Mouse (Mus musculus): ENCODE data around the gene Wbp4. TPM values are rescaled to one million over a fixed set of nuclear protein-coding genes. Genes with fewer than 3 reads are reported as not detected.
"Not testable (repeated sequence)": the region's sequence is repeated elsewhere in the genome, so short reads cannot be mapped to it uniquely, and the experiment has no call there.

Wbp4 gene
- polyA plus RNA-seq, 1 experiment from 2014 or later = 38.0 TPM

- no peaks in the 10 kb centered on the region for H3K27me3 ChIP-seq
- peak overlapping the region; percentile 75 for H3K4me2 ChIP-seq
- peak overlapping the region; percentile 99 for H3K27ac ChIP-seq
- 14% methylated on average over 15 of the region's 15 CpGs for WGBS
- H3K9ac ChIP-seq = peak overlapping the region; percentile 96
- no peak for ATAC-seq (ENCODE audit: borderline replicate concordance, extremely low read depth, low FRiP score, low TSS enrichment)
- H3K4me1 ChIP-seq = peaks cover 60% of the 10 kb centered on the region
- H3K36me3 ChIP-seq = peaks cover 5% of the 10 kb centered on the region; the same call in 1 of the 2 replicates
- H3K9me3 ChIP-seq = no peaks in the 10 kb centered on the region
- H3K4me3 ChIP-seq = peak overlapping the region; percentile 75
Observed at GRCm38 (mm10) chr14:79482747-79483355, 1.5 kb upstream of the Wbp4 start.

GRCm38 (mm10) chr14:79482251-79482661 is 936 bp upstream of the Wbp4 start:
- Histone ChIP-seq H3K27ac (peak overlapping the region; percentile 99), H3K4me3 (peak overlapping the region; percentile 75), H3K36me3 (peaks cover 9% of the 10 kb centered on the region; the same call in 1 of the 2 replicates), H3K27me3 (no peaks in the 10 kb centered on the region), H3K4me2 (peak overlapping the region; percentile 75), H3K9ac (peak overlapping the region; percentile 96), H3K4me1 (peaks cover 54% of the 10 kb centered on the region), H3K9me3 (no peaks in the 10 kb centered on the region)
- under 1% methylated on average over 11 of the region's 11 CpGs for WGBS
- ATAC-seq (ENCODE audit: borderline replicate concordance, extremely low read depth, low FRiP score, low TSS enrichment) = no peak; the same call in 1 of the 2 replicates

- H3K4me1 ChIP-seq = peaks cover 39% of the 10 kb centered on the region
- H3K4me3 ChIP-seq = peak within 1 kb of the TSS; percentile 75
- under 1% methylated on average over 77 of the region's 96 CpGs for WGBS
- H3K9ac ChIP-seq = peak within 1 kb of the TSS; percentile 96
- H3K27ac ChIP-seq = peak within 1 kb of the TSS; percentile 99
- H3K36me3 ChIP-seq = peaks cover 16% of the 10 kb centered on the region
- ATAC-seq (ENCODE audit: borderline replicate concordance, extremely low read depth, low FRiP score, low TSS enrichment) = peak; percentile 85
- peak within 1 kb of the TSS; percentile 75 for H3K4me2 ChIP-seq
- no peaks in the 10 kb centered on the region for H3K27me3 ChIP-seq
- H3K9me3 ChIP-seq = no peaks in the 10 kb centered on the region
Observed at GRCm38 (mm10) chr14:79480624-79481338, 539 bp downstream of the Wbp4 start, which contains the start of gene Elf1. Elf1 (plus strand) TSS chr14:79481194.

GRCm38 (mm10) chr14:79473384-79473783 is 7.9 kb downstream of the Wbp4 start:
- H3K4me1 ChIP-seq = no peaks in the 10 kb centered on the region
- H3K36me3 ChIP-seq = peaks cover 81% of the 10 kb centered on the region
- H3K9me3 ChIP-seq = no peaks in the 10 kb centered on the region
- no peak overlapping the region for H3K9ac ChIP-seq
- no peak overlapping the region for H3K27ac ChIP-seq
- no peak for ATAC-seq (ENCODE audit: borderline replicate concordance, extremely low read depth, low FRiP score, low TSS enrichment)
- H3K4me3 ChIP-seq = no peak overlapping the region
- WGBS = 92% methylated on average over 2 of the region's 2 CpGs
- H3K27me3 ChIP-seq = no peaks in the 10 kb centered on the region
- no peak overlapping the region for H3K4me2 ChIP-seq

GRCm38 (mm10) chr14:79467621-79468020 is 13.7 kb downstream of the Wbp4 start:
- no peak overlapping the region for H3K4me3 ChIP-seq
- ATAC-seq (ENCODE audit: borderline replicate concordance, extremely low read depth, low FRiP score, low TSS enrichment) = no peak
- no peaks in the 10 kb centered on the region for H3K27me3 ChIP-seq
- H3K9me3 ChIP-seq = no peaks in the 10 kb centered on the region
- H3K9ac ChIP-seq = no peak overlapping the region
- peaks cover 82% of the 10 kb centered on the region for H3K36me3 ChIP-seq
- H3K4me2 ChIP-seq = no peak overlapping the region
- WGBS = 15% methylated on average over 3 of the region's 3 CpGs
- H3K4me1 ChIP-seq = no peaks in the 10 kb centered on the region
- H3K27ac ChIP-seq = no peak overlapping the region; the same call in 1 of the 2 replicates

- 82% methylated on average over 1 of the region's 1 CpGs for WGBS
- Histone ChIP-seq H3K36me3 (peaks cover 79% of the 10 kb centered on the region), H3K9ac (no peak overlapping the region), H3K27ac (no peak overlapping the region), H3K4me1 (no peaks in the 10 kb centered on the region), H3K27me3 (no peaks in the 10 kb centered on the region), H3K4me3 (no peak overlapping the region), H3K4me2 (no peak overlapping the region), H3K9me3 (no peaks in the 10 kb centered on the region)
- no peak for ATAC-seq (ENCODE audit: borderline replicate concordance, extremely low read depth, low FRiP score, low TSS enrichment)
Observed at GRCm38 (mm10) chr14:79465623-79466022, 15.7 kb downstream of the Wbp4 start.

- Histone ChIP-seq H3K27me3 (no peaks in the 10 kb centered on the region), H3K9me3 (no peaks in the 10 kb centered on the region), H3K4me1 (no peaks in the 10 kb centered on the region), H3K36me3 (peaks cover 42% of the 10 kb centered on the region), H3K4me2 (no peak overlapping the region), H3K27ac (no peak overlapping the region), H3K9ac (no peak overlapping the region), H3K4me3 (no peak overlapping the region)
- ATAC-seq (ENCODE audit: borderline replicate concordance, extremely low read depth, low FRiP score, low TSS enrichment) = no peak
- WGBS = 89% methylated on average over 4 of the region's 4 CpGs
Observed at GRCm38 (mm10) chr14:79460988-79461387, 20.3 kb downstream of the Wbp4 start.

GRCm38 (mm10) chr14:79460401-79460800 is 20.9 kb downstream of the Wbp4 start:
- no peak overlapping the region for H3K9ac ChIP-seq
- 86% methylated on average over 1 of the region's 1 CpGs for WGBS
- no peaks in the 10 kb centered on the region for H3K27me3 ChIP-seq
- H3K9me3 ChIP-seq = no peaks in the 10 kb centered on the region
- no peak for ATAC-seq (ENCODE audit: borderline replicate concordance, extremely low read depth, low FRiP score, low TSS enrichment)
- H3K4me3 ChIP-seq = no peak overlapping the region
- H3K4me2 ChIP-seq = no peak overlapping the region
- H3K4me1 ChIP-seq = no peaks in the 10 kb centered on the region
- no peak overlapping the region for H3K27ac ChIP-seq
- peaks cover 36% of the 10 kb centered on the region for H3K36me3 ChIP-seq

- not testable (repeated sequence) for H3K4me1 ChIP-seq; H3K36me3 ChIP-seq; H3K9me3 ChIP-seq; ATAC-seq (ENCODE audit: borderline replicate concordance, extremely low read depth, low FRiP score, low TSS enrichment); H3K27me3 ChIP-seq; H3K4me2 ChIP-seq; H3K27ac ChIP-seq; H3K9ac ChIP-seq; H3K4me3 ChIP-seq
- WGBS = 90% methylated on average over 8 of the region's 10 CpGs
Observed at GRCm38 (mm10) chr14:79452591-79452934, 28.8 kb downstream of the Wbp4 start.

GRCm38 (mm10) chr14:79451681-79452590 is 29.4 kb downstream of the Wbp4 start, which contains the start of gene Kbtbd6:
Kbtbd6 (plus strand) TSS chr14:79451835.
- ATAC-seq (ENCODE audit: borderline replicate concordance, extremely low read depth, low FRiP score, low TSS enrichment) = peak; percentile 92
- H3K9me3 ChIP-seq, H3K36me3 ChIP-seq, H3K27me3 ChIP-seq, H3K4me1 ChIP-seq: not testable (repeated sequence)
- Histone ChIP-seq H3K4me3 (peak within 1 kb of the TSS; percentile 63), H3K27ac (peak within 1 kb of the TSS; percentile 74; the same call in 1 of the 2 replicates), H3K9ac (peak within 1 kb of the TSS; percentile 54), H3K4me2 (peak within 1 kb of the TSS; percentile 82)
- 13% methylated on average over 36 of the region's 89 CpGs for WGBS

- ATAC-seq (ENCODE audit: borderline replicate concordance, extremely low read depth, low FRiP score, low TSS enrichment) = no peak
- Histone ChIP-seq H3K9ac (no peak overlapping the region), H3K4me2 (no peak overlapping the region), H3K4me1 (no peaks in the 10 kb centered on the region), H3K9me3 (no peaks in the 10 kb centered on the region), H3K4me3 (no peak overlapping the region), H3K36me3 (no peaks in the 10 kb centered on the region), H3K27ac (no peak overlapping the region), H3K27me3 (no peaks in the 10 kb centered on the region)
- 67% methylated on average over 16 of the region's 16 CpGs for WGBS
Observed at GRCm38 (mm10) chr14:79445055-79445620, 36.2 kb downstream of the Wbp4 start.

All from lung, embryonic 15.5 days (tissue).